Mouse (Mus musculus) limb, embryonic 11.5 days (tissue): ENCODE data around the gene Slit3. TPM values are rescaled to one million over a fixed set of nuclear protein-coding genes. Genes with fewer than 3 reads are reported as not detected.

ENCODE experiments used
- ATAC-seq: fragments of 200-750 bp; cut with Nextera tagmentation; 2 replicates; pipeline ENCODE4 v1.8.0; 2017; ENCODE audit warnings: low read depth; ENCODE audit not compliant: insufficient number of reproducible peaks, low FRiP score, low TSS enrichment
- DNase-seq: peaks from one replicate; pipeline ENCODE4 v3.0.0-alpha.2; 2015; ENCODE audit warnings: low spot score
- H3K27ac ChIP-seq: fragments of 300-500 bp; sonication (generic); replicated peaks from 2 replicates; pipeline ENCODE4 v1.5.1; 2014; ENCODE audit warnings: low read depth, mild to moderate bottlenecking, low read length
- H3K27me3 ChIP-seq: fragments of 300-500 bp; sonication (generic); 2 replicates; pipeline ENCODE4 v1.6.1; 2014; ENCODE audit warnings: mild to moderate bottlenecking, low read length, mixed read lengths; ENCODE audit not compliant: control insufficient read depth, insufficient read depth
- H3K36me3 ChIP-seq: fragments of 300-500 bp; sonication (generic); 2 replicates; pipeline ENCODE4 v1.6.1; 2014; ENCODE audit warnings: mild to moderate bottlenecking, low read length, moderate library complexity, mixed read lengths; ENCODE audit not compliant: control insufficient read depth, insufficient read depth
- H3K4me1 ChIP-seq: fragments of 300-500 bp; sonication (generic); 2 replicates; pipeline ENCODE4 v1.6.1; 2014; ENCODE audit warnings: low read length, mixed read lengths; ENCODE audit not compliant: control insufficient read depth, insufficient read depth
- H3K4me2 ChIP-seq: fragments of 300-500 bp; sonication (generic); 2 replicates; pipeline ENCODE4 v1.6.1; 2014; ENCODE audit warnings: low read depth, mild to moderate bottlenecking, moderate library complexity; ENCODE audit not compliant: severe bottlenecking
- H3K4me3 ChIP-seq: fragments of 300-500 bp; sonication (generic); 2 replicates; pipeline ENCODE4 v1.5.1; 2014; ENCODE audit warnings: low read depth, low read length
- H3K9ac ChIP-seq: fragments of 300-500 bp; sonication (generic); 2 replicates; pipeline ENCODE4 v1.6.1; 2014; ENCODE audit warnings: mild to moderate bottlenecking, low read length
- H3K9me3 ChIP-seq: fragments of 300-500 bp; sonication (generic); 2 replicates; pipeline ENCODE4 v1.6.1; 2016; ENCODE audit warnings: low read length; ENCODE audit not compliant: control insufficient read depth
- WGBS: fragments of 180-500 bp; shearing (Covaris S2); extraction: QIAGEN DNeasy Blood & Tissue Kit; methylation state at CpG from one replicate; pipeline ENCODE4 v1.1.7; 2014; 5-methylcytosine and 5-hydroxymethylcytosine counted together
- polyA plus RNA-seq: library from polyadenylated mRNA; unstranded; fragments of >200 nt; fragmentation: Nextera tagmentation; extraction: Ambion mirVana; gene quantifications from 2 replicates; pipeline ENCODE4 v1.2.1, GENCODE M21; 2014

Slit3 gene
- polyA plus RNA-seq, 1 experiment from 2014 or later = 30.6 TPM

DNA sequence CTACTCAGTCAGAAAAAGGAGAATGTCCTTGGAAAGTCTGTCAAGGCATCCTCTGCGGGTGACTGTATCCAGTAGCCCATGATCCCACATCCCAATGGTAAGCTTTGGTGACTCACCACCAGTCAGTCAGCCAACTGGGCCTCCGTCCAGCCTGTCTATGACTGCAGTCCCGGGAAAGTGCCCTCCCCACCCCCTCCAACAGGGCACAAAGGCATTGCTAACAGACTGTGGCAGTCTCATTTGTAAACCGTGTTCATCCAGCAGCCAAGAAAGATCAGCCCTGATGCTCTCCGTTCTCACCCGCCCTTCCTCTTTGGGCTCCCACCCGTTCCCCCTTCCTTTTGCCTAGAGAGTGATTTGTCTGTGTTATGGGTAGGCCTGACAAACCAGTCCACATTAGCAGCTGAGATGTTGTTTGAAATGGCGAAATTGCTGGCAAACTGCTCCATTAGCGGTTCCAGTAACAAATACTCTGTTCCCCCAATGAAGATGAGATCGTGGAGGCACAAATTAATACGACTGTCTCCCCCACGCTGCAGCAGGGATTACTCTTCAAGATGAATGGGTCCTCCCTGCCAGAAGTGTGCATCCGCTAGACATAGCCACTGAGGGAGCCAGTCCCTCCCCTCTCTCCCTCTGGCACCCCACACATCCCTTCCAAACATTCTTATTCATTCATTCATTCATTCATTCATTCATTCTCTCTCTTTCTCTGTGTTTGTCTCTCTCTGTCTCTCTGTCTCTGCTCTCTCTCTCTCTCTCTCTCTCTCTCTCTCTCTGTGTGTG lies 466.3 kb downstream of the Slit3 start:
- H3K4me3 ChIP-seq = no peak overlapping the region
- no peaks in the 10 kb centered on the region for H3K27me3 ChIP-seq
- ATAC-seq = no peak
- no peaks in the 10 kb centered on the region for H3K4me1 ChIP-seq
- no peak overlapping the region for H3K27ac ChIP-seq
- H3K9me3 ChIP-seq = no peaks in the 10 kb centered on the region
- DNase-seq = no peak
- WGBS = 81% methylated on average over 13 of the region's 13 CpGs
- H3K9ac ChIP-seq = no peak overlapping the region
- no peak overlapping the region for H3K4me2 ChIP-seq
- H3K36me3 ChIP-seq = no peaks in the 10 kb centered on the region

DNA sequence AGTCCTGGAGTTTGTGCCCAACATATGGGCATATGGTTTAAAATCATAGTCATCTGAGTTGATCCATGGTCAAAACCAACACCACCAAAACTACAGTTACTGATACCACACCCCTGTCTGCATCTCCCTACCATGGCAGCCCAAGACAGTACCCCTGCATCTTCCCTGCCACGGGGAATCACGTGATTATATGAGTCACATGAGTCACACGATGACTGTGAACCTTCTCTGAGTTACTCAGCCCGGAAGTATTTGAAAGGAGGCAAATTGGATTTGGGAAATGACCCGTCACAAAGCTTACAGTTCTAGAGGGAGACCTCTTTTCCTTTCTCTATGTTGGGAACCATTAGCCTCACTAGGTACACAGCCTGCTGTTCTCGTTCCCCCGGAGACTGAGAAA lies 468.9 kb downstream of the Slit3 start:
- no peaks in the 10 kb centered on the region for H3K36me3 ChIP-seq
- H3K9me3 ChIP-seq = no peaks in the 10 kb centered on the region
- DNase-seq (no peak), ATAC-seq (no peak)
- no peaks in the 10 kb centered on the region for H3K4me1 ChIP-seq
- no peak overlapping the region for H3K9ac ChIP-seq
- 94% methylated on average over 7 of the region's 7 CpGs for WGBS
- no peak overlapping the region for H3K4me3 ChIP-seq
- H3K4me2 ChIP-seq = no peak overlapping the region
- no peaks in the 10 kb centered on the region for H3K27me3 ChIP-seq
- no peak overlapping the region for H3K27ac ChIP-seq

DNA sequence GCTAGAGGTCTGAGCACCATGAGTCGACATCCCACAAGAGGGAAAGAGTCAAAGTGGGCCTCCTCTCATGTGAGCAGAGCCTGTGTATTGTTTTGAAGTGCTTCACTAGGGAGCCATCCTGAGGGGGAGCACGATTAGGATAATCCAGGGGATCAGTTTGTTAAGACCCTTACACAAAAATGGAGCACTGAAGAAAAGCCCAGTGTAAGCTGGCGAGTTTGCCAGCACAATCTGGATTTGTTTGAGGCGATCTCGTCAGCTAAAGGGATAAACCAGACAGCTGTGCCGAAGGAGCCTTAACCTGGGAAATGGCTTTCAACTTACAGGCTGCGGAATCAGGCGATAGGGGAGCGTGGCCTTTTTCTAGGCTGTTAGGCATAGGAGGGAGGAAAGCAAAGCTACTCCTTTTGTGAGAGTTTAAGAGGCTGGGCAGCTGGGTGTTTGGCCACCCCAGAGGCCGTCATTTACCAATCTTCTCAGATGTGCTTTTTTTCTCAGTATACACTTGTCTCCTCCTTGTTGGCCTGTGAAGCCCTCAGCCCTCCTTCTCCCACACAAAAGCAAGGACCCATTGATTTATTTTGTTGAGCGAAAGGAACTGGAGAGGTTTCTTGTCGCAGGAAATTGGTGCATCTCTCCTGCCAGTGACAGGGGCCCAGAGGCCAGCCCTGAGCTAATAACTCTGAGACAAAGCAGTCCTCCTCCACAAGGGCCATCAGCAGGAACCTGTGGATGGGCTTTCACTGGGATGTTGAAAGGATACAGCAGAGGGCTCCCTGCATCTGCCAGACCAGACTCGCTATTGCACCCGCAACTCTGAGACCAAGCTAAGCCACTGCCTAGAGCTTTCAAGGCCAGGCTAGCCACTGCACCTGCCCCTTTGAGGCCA lies 472.4 kb downstream of the Slit3 start:
- no peak overlapping the region for H3K27ac ChIP-seq
- ATAC-seq (no peak), DNase-seq (no peak)
- no peak overlapping the region for H3K4me2 ChIP-seq
- H3K9ac ChIP-seq = no peak overlapping the region
- no peaks in the 10 kb centered on the region for H3K36me3 ChIP-seq
- H3K9me3 ChIP-seq = no peaks in the 10 kb centered on the region
- no peaks in the 10 kb centered on the region for H3K27me3 ChIP-seq
- 68% methylated on average over 14 of the region's 14 CpGs for WGBS
- H3K4me1 ChIP-seq = no peaks in the 10 kb centered on the region
- no peak overlapping the region for H3K4me3 ChIP-seq

DNA sequence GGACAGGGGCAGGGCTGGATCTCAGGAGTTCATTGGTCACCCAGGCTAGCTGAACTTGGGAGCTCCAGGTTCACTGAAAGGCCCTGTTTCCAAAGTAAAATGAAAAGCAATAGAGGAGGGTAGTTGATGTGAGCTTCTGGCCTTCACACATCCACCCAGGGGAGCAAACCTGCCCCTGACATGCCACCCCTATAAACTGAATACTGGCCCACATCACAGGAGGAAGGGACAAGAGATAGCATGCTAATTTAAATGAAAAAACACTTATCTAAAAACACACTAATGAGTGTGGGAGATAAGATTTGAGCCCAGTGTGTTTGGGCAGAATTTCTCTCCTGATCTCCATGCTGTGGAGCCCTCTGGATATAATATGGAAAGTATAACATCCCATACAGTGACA lies 475.0 kb downstream of the Slit3 start:
- H3K36me3 ChIP-seq = no peaks in the 10 kb centered on the region
- H3K27me3 ChIP-seq = no peaks in the 10 kb centered on the region
- H3K9me3 ChIP-seq = no peaks in the 10 kb centered on the region
- ATAC-seq (no peak), DNase-seq (no peak)
- H3K4me3 ChIP-seq = no peak overlapping the region
- H3K9ac ChIP-seq = no peak overlapping the region
- no peak overlapping the region for H3K4me2 ChIP-seq
- no peaks in the 10 kb centered on the region for H3K4me1 ChIP-seq
- H3K27ac ChIP-seq = no peak overlapping the region

DNA sequence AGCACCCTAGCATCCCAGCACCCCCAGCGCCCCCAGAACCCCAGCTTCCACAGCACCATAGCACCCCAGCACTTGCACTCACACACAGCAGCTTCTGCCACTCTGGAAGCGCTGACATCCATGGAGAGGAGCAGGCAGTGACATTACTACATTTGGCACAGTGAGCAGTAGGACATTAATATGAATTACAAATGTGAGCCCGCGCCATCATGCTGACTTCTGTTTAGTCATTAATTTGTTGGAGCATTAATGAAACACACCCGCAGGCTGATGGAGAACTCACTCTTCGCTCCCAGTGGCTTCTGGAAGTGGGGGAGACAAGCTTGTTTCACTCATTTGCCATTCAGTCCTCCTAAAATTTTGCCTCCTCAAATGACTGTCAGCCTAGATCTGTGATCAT lies 476.9 kb downstream of the Slit3 start:
- no peak for DNase-seq
- ATAC-seq = no peak
- Histone ChIP-seq H3K27ac (no peak overlapping the region), H3K4me3 (no peak overlapping the region), H3K4me2 (no peak overlapping the region), H3K9me3 (no peaks in the 10 kb centered on the region), H3K27me3 (no peaks in the 10 kb centered on the region), H3K36me3 (no peaks in the 10 kb centered on the region), H3K4me1 (no peaks in the 10 kb centered on the region), H3K9ac (no peak overlapping the region)
- 93% methylated on average over 6 of the region's 6 CpGs for WGBS

DNA sequence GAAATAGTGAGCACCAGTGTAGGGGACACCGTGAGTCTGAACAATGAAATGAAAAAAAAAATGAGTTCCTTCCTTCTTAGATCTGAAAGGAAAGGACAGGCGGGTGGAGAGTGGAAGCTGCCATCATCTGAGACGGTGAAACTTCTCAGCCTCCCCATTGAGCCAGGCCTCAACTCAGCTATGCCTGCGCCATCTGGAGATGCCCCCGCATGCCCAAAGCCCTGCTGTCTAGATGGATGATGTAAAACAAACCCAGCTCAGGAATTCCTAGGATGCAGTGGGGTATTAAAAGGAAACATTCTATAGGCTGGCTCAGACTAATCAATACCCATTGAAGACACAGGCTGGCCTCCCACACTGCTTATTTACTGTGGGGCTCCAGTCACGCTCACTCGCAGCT lies 477.7 kb downstream of the Slit3 start:
- no peak overlapping the region for H3K9ac ChIP-seq
- H3K4me3 ChIP-seq = no peak overlapping the region
- no peak overlapping the region for H3K4me2 ChIP-seq
- no peaks in the 10 kb centered on the region for H3K4me1 ChIP-seq
- H3K27ac ChIP-seq = no peak overlapping the region
- no peak for ATAC-seq
- H3K27me3 ChIP-seq = no peaks in the 10 kb centered on the region
- WGBS = 76% methylated on average over 7 of the region's 7 CpGs
- H3K9me3 ChIP-seq = no peaks in the 10 kb centered on the region
- DNase-seq = no peak
- H3K36me3 ChIP-seq = no peaks in the 10 kb centered on the region

DNA sequence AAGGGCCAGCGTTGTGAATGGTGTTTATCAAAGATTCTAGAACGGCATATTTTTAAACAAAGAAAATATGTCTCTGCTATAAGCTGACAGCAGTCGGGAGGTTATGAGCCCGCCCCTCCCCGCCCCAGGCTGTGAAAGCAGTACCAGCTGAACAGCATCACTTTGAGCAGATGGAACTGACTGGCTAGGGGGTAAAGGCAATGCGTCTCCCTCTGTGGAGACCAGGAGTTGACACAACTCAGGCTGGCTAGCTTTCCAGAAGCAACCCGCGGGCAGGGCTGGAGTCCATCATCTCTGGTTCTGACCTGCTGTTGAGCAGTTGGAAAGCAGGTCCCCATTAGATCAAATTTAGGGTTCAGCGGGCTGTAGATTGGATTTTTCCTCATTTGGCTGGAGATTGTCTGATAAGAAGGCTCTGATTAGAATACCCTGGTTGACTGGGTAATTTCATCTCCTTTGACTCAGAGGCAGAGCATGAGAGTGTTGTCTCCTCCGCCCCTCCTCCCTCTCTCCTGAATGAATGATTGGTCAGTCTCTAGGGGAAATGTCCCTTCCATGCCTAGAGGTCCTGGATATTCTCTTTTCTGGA lies 480.7 kb downstream of the Slit3 start:
- DNase-seq (no peak), ATAC-seq (no peak)
- Histone ChIP-seq H3K4me1 (0 out of 2 replicates have a peak, but pooled peaks cover 3% of the 10 kb centered on the region), H3K4me2 (no peak overlapping the region), H3K9me3 (no peaks in the 10 kb centered on the region), H3K36me3 (no peaks in the 10 kb centered on the region), H3K27me3 (no peaks in the 10 kb centered on the region), H3K9ac (no peak overlapping the region), H3K4me3 (no peak overlapping the region), H3K27ac (no peak overlapping the region)
- 80% methylated on average over 10 of the region's 10 CpGs for WGBS

DNA sequence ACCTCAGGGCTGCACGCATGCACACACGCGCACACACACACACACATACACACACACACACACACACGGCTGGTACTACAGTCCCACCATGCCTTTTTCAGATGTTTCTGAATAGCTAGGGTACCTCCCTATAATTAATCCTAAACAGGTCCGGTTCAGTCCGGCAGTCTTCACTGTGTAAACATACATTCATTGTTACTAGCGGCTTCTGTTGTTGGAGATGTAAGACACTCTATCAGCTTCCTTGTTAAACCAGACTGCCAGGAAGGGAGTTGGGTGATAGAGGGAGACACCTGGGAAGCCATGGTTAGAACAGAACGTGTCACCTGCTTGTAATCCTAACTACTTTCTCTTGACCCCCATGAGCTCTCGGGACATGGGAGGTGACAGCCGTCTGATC lies 481.6 kb downstream of the Slit3 start:
- no peak overlapping the region for H3K9ac ChIP-seq
- no peak overlapping the region for H3K27ac ChIP-seq
- H3K4me1 ChIP-seq = 0 out of 2 replicates have a peak, but pooled peaks cover 3% of the 10 kb centered on the region
- H3K27me3 ChIP-seq = no peaks in the 10 kb centered on the region
- H3K4me2 ChIP-seq = no peak overlapping the region
- 90% methylated on average over 10 of the region's 10 CpGs for WGBS
- ATAC-seq = no peak
- no peaks in the 10 kb centered on the region for H3K9me3 ChIP-seq
- no peak overlapping the region for H3K4me3 ChIP-seq
- no peak for DNase-seq
- no peaks in the 10 kb centered on the region for H3K36me3 ChIP-seq
